Mouse (Mus musculus) liver, adult 2 months (tissue): Measurements from ENCODE around the gene Mrpl42.

Source experiments
- CTCF ChIP-seq: fragments of 200-500 bp; IDR thresholded peaks from 2 replicates; pipeline ENCODE4 v1.5.1; 2011; ENCODE audit warnings: low read depth, low read length, control low read depth
- POLR2A ChIP-seq: fragments of 200-500 bp; IDR thresholded peaks from 2 replicates; pipeline ENCODE4 v1.6.1; 2011; ENCODE audit warnings: low read length, control low read depth; ENCODE audit not compliant: insufficient read depth; ENCODE audit errors: extremely low read depth

GRCm38 (mm10) chr10:95489653-95490052 is 12.1 kb downstream of the Mrpl42 start:
- TF ChIP-seq CTCF: peak; percentile 72
- TF ChIP-seq POLR2A: no peak
